Mouse (Mus musculus) ovary, postnatal 36 days (tissue): ENCODE data around the gene Ubtd2.

Source experiments
- DNase-seq: peaks from one replicate; pipeline ENCODE4 v3.0.0; 2022; ENCODE audit warnings: low spot score, mixed read lengths

Ubtd2 gene

GRCm38 (mm10) chr11:32545605-32546004 lies 90.4 kb downstream of the Ubtd2 start:
- no peak for DNase-seq

DNA sequence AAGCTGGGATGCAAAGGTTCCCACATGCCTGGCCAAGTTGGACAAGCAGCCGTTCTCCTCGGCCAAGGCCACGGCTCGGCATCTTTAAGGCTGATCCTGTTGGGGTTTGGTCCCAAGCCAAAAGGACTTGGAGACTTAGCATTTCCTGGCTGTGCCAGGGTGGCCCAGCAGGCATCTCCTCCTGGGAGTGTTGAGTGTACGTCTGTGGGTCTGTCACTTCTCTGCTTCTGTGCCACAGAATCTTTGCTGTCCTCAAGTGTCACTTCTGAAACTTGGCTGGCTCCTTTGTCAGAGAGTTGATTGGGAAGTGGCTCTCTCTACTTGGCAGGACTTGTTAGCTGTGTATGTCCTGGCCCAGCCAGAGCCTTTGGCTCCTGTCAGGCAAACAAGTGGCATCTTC lies 91.3 kb downstream of the Ubtd2 start:
- peak; percentile 69 for DNase-seq

DNA sequence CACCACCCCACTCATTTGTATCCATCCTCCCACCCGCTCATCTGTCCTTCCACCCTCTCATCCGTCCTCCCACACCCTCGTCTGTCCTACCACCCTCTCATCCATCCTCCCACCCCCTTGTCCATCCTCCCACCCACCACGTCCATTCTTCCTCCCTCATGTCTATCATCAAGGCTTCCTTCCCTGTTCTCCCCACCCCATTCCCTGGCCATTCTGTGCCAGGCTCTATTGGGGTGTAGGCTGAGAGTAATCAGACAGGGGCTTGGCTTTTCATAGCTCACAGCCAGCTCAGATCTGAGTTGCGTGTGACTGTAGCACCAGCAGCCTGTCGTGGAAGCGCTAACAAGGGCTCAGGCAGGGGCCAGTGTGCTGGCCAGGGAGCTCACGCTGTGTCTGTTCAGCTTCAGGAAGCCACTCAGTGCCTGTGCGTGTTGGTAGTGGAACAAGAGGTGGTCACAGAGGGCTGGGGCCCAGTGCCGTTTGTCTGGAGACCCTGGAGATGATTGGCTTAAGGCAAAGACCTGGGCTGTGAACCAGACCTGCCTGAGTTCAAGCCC lies 92.3 kb downstream of the Ubtd2 start:
- no peak for DNase-seq

GRCm38 (mm10) chr11:32548240-32548639 lies 93.1 kb downstream of the Ubtd2 start:
- no peak for DNase-seq

GRCm38 (mm10) chr11:32549236-32549635 lies 94.1 kb downstream of the Ubtd2 start:
- DNase-seq: no peak

GRCm38 (mm10) chr11:32550102-32550501 lies 94.9 kb downstream of the Ubtd2 start:
- no peak for DNase-seq

- no peak for DNase-seq
Measured at GRCm38 (mm10) chr11:32551056-32551455, 95.9 kb downstream of the Ubtd2 start.

GRCm38 (mm10) chr11:32551579-32552297 lies 96.6 kb downstream of the Ubtd2 start:
- no peak for DNase-seq

- DNase-seq: no peak
Measured at GRCm38 (mm10) chr11:32552401-32553090, 97.4 kb downstream of the Ubtd2 start.

DNA sequence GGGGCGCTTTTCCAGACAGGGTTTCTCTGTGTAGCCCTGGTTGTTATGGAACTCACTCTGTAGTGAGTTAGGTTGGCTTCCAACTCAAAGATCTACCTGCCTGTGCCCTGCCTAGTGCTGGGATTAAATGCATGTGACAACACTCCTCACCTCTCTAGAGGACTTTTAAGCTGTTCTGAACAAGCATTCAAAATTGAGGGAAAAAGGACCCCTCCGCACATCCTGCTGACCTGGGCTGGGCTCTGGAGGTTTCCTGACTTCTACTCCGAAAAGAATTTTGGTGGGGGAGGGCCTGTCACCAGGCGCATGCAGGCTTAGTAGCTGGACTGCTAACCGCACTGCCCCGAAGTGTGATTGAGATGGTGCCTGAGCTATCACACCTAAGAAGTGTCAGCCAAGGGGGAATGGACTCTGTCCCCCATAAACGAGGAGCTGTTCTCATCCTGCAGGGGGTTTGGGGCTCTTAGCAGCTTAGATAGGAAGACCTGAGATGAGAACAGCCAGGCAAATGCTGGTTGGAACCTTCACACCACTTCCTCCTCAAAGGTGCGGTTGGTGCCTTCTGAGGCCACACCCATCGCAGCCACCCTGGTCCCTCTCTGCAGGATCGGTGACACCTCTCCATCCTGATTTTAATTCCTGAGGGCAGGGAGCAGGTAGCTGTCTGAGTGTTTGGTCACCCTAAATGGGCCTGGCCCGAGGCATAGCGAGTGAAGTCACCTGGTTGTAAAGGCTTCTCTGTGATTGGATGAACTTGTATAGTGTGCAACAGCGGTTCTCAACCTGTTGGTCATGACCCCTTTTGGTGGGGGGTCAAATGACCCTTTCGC lies 98.4 kb downstream of the Ubtd2 start:
- DNase-seq: no peak

- DNase-seq: no peak
Measured at GRCm38 (mm10) chr11:32554141-32555091, 99.2 kb downstream of the Ubtd2 start.

DNA sequence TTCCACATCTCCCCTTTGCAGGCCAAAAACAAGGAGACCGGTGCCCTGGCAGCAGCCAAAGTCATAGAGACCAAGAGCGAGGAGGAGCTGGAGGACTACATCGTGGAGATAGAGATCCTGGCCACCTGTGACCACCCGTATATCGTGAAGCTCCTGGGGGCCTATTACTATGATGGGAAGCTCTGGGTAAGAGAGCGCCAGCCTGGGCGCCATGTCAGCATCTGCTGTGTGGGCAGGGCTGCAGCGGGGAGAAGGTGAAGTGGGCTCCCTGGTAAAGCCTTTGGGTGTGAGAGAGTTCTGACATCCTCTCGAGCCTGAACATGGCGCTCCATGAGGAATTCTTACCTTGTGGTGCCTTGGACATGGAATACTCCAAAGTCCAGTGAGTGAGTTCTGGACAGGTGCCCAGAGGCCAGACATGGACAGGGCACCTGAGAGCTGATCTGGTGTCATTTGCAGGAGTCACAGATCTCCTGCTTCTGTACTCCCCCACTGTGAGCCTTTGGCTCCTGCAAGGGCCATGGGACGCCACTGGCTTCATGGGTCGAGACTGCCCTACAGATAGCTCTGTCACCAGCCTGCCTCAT lies 100.0 kb downstream of the Ubtd2 start:
- no peak for DNase-seq

DNA sequence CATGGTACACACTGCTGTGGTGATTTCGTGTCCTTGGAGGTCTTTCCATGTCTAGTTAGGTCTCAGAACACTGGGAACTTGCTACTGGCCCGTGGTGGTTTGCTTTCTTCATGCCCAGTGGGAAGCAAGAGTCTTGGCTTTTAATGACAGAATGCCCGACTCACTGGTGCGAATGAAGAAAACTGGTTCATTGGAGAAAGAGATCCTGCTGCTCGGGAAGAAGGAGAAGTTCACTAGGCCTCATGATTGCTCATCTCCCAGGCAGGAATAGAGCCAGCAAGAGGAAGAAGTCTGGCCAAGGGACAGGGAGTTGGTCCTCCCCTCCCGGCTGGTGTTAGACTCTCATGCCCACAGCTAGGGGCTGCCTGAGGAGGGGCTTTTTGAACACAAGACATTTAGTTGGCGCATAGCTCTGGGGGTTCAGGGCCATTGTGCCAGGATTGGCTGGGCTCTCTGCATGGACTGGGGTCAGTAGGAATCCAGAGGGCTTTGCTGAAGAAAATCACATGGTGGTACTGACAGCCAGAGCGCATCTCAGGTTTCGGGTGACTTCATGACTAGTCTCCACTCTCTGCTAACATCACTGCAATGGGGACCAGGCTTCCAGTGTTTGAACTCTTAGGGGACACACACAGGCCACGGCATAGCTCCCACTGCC lies 101.3 kb downstream of the Ubtd2 start:
- no peak for DNase-seq

DNA sequence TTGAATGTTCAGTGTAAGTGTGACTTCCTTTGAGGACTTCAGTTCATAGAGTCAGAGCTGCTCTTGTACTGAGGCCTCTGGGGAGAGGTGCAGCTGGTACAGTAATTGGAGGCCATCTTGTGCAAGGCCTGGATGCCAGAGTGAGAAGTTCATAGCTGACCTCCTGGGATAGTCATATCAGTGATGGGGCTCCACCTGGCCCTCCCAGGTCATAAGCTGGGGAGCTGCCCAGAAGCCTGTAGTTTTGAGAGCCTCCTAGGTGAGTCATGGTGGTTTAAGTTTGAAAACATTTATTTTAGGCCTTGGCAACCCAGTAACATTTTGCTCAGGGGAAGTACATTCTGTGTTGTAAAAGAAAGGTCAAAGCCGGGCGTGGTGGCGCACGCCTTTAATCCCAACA lies 102.9 kb downstream of the Ubtd2 start:
- no peak for DNase-seq

GRCm38 (mm10) chr11:32558677-32559076 lies 103.5 kb downstream of the Ubtd2 start:
- no peak for DNase-seq

- no peak for DNase-seq
Measured at GRCm38 (mm10) chr11:32560015-32560770, 105.0 kb downstream of the Ubtd2 start.

DNA sequence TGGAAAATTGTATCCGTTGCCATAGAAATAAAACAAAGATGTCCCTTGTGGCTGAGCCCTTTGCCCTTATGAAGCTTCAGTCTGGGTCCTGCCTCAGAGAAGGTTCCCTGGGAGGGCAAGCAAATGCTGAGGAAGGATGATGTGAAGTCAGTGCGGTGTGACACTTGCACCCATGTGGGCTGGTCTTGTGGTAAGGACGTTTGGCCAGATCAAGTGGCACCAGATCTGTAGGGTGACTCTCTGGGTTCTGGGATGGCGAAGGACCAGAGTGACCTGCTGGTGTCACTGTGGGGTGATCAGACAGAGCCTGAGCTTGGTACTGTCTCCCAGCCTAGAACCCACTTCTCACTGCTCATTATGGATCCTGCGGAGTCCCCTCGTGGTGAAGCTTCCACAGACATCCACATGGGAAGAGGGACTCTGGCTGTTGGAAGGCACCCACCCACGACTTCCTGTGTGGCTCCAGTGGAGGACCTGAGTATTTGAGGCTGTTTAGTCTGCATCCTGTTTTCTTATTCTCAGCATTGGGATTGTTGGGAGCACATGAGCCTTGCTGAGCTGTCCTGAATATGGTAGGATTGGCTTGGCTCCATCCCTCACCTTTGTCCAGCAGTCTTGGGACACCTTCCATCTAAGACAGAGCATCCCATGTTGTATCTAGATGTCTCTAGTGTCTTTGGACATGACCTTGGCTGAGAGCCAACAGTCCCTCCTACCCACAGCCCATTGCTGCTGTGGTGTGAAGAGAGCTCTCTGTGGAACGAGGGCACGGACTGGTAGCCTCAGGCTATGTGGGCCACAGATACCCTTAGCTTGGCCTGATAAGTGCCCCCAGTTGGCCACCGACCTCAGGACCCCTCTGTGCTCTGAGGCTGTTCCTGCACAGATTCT lies 106.5 kb downstream of the Ubtd2 start:
- DNase-seq: no peak

DNA sequence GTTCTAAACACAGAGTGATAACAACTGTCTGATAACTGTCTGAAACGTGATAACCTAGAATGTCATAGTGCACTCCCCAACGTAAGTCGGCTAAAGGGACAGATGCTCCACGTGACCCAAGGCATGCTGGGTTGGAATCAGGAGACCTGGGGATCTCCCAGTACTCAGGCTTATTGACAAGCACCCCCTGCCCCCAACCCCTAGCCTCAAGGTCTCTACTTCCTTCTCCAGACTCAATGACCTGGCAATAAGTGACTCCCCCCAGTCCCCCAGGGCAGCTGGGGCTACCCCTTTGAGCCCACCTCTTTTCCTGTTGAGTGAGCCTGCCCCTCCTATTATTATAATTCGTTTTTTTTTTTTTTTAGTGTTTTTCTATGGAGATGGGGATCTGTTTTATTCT lies 107.5 kb downstream of the Ubtd2 start:
- no peak for DNase-seq

GRCm38 (mm10) chr11:32563660-32564059 lies 108.5 kb downstream of the Ubtd2 start:
- DNase-seq: no peak
